Mouse (Mus musculus) spleen, adult 2 months (tissue): Measurements from ENCODE around the gene Pde9a.

Experiments
- CTCF ChIP-seq: fragments of 200-500 bp; IDR thresholded peaks from 2 replicates; pipeline ENCODE4 v1.5.1; 2011; ENCODE audit warnings: mild to moderate bottlenecking, inconsistent platforms; ENCODE audit not compliant: insufficient read depth, insufficient read length, insufficient replicate concordance; ENCODE audit errors: extremely low read depth
- POLR2A ChIP-seq: fragments of 200-500 bp; IDR thresholded peaks from 2 replicates; pipeline ENCODE4 v1.6.1; 2011; ENCODE audit warnings: low read depth, low read length, inconsistent platforms

GRCm38 (mm10) chr17:31500908-31501307, 114.9 kb downstream of the Pde9a start:
- no peak for TF ChIP-seq CTCF
- no peak for TF ChIP-seq POLR2A
